Mouse (Mus musculus): ENCODE results near the gene Eif4a1. TPM values are rescaled to one million over a fixed set of nuclear protein-coding genes. Genes with fewer than 3 reads are reported as not detected.
"Not testable (repeated sequence)": the region's sequence is repeated elsewhere in the genome, so short reads cannot be mapped to it uniquely, and the experiment has no call there.

Eif4a1 gene
- total RNA-seq, 2 experiments from 2014 or later, result 141 to 170 TPM

DNA sequence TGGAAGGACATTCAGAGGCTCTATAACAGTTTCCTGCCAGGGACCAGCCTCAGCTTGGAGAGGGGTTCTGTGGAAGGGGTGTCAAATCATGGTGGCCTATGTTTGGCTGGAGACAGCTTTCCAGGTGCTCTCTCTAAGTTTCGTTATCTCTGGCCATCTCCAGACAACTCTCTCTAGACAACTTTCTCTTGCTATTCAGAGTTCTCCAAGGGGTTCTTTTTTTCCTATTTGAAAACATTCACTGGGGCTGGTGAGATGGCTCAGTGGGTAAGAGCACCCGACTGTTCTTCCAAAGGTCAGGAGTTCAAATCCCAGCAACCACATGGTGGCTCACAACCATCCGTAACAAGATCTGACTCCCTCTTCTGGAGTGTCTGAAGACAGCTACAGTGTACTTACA is 31.2 kb upstream of the Eif4a1 start:
- intact Hi-C loops (cut with DNase I; ENCODE audit: low total_unique reads); DNase-seq: not testable (repeated sequence)

DNA sequence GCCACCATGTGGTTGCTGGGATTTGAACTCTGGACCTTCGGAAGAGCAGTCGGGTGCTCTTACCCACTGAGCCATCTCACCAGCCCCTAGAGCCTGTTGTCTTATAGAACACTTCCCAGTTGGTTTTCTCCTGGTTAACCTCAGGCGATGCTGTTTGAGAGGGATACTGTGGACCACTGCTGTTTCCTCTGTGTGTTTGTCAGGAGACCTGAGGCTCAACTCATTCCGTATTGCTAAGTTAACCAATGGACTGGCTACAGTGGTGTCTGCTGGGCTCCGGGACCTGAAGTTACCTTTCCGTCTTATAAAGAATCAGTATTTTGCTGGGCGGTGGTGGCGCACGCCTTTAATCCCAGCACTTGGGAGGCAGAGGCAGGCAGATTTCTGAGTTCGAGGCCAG is 30.7 kb upstream of the Eif4a1 start:
- intact Hi-C loops (cut with DNase I; ENCODE audit: low total_unique reads); DNase-seq: not testable (repeated sequence)

DNA sequence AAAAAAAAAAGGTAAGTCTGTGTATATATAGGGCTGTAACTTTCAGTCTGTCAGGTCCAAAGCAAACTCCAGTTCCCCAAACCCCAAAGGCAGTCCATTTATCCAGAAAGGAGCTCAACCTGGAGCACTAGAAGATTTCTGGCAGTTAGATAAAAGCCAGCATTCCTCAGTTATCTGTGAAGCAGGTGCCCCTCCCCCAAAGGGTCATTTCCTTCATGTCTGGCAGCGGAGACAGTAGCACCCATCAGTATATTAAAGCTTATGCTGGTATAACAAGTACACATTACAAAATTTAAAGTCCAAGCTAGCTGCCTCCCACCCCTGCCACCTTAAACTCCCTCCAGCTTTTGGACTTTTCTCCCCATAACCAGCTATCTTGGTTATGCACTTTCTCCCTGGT is 27.4 kb upstream of the Eif4a1 start:
- intact Hi-C loops (cut with DNase I; ENCODE audit: low total_unique reads), result no loop called here
- no peak for DNase-seq

DNA sequence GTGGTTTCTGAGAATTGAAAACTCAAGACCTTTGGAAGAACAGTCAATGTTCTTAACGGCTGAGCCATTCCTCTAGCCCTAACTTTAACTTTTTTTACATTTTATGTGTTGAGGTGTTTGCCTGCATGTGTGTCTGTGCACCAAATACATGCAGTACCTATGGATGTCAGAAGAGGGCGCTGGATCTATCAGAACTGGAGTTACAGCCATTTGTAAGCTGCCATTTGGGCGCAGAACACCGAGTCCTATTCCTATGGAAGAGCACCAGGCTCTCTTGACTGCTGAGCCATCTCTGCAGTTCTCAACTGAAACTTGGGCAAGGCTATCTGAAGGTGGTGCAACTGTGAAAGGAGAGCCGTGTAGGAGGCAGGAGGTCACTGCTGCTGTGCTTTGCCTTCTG is 26.4 kb upstream of the Eif4a1 start:
- intact Hi-C loops (cut with DNase I; ENCODE audit: low total_unique reads), result no loop called here

DNA sequence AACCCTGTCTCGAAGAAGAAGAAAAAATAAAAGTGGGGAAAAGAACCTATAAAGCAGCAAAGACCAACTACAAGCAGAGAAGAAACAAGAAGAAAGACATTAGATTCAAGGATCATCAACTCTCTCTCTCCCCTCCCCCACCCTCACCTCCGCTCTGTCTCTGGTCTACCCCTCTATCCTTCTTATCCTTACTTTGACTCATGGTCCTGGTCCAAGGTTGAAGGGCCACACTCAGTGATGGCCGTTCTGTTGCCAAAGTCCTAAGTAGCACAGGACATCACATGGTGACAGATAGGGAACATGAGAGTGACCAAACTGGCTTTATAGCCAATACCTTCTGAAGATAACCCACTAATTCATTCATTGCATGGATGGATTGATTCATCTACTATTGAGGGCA is 25.2 kb upstream of the Eif4a1 start:
- DNase-seq, result no peak
- intact Hi-C loops (cut with DNase I; ENCODE audit: low total_unique reads), result no loop called here

More for the DNA sequence above, 26.4 kb upstream of the Eif4a1 start:
- DNase-seq, result no peak

DNA sequence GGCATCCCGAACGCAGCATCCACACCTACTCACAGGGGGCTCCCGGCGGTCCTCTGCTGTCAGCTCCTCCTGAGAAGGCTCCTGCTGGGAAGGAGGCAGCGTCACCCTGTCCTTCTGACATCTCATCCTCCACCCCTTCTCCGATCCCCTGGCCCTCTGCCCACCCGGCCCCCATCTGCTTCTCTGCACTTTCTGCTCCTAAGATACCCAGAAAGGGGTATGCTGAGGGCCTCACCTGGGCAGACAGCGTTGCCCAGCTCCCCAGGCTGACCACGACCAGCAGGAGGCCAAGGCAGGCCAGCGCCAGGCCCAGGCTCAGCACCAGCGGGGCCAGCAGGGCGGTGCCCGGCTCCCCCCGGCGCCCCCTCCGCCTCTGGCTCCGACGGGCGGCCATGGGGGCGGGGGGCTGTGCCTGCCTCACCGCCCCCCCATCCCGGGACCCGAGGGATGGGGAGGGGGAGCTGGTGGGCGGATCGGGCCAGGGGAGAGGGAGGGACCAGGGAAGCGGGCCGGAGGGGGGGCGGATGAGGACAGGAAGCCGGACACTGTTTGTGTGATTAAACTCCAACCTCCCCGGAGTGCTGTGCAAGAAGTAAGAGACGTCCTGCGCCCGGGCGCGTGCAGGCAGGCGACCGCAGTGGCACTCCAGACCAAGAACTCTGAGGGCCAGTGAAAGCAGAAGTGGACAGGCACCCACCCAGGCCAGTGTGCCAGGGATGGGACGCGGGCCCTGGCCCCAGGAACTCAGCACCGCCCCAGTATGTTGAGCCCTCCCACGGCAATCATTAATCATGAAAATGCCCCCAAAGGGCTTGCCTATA is 23.3 kb upstream of the Eif4a1 start, which contains the start of the genes Tnfsf12 and Tnfsfm13:
Gene Tnfsf12 (minus strand): TSS at position 489 of the 821 bp plus-strand sequence.
Gene Tnfsfm13 (minus strand): TSS at position 738 of the 821 bp plus-strand sequence.
- peak; percentile 86 for DNase-seq
- intact Hi-C loops (cut with DNase I; ENCODE audit: low total_unique reads), result no loop called here

DNA sequence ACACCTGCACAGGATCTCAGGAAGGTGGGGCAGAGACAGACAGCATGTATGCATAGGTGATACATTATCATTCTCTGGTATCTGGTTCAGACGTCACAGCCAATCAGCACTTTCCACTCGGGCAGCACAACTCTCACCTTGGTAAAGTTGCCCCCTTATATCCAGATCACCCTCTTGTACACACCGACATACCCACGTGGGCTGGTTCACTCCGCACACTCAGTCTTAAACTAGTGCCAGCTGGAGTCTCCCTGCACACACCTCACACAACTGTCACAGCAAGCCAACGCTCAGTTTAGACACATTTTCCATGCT is 22.8 kb upstream of the Eif4a1 start:
- no peak for DNase-seq
- intact Hi-C loops (cut with DNase I; ENCODE audit: low total_unique reads), result no loop called here

DNA sequence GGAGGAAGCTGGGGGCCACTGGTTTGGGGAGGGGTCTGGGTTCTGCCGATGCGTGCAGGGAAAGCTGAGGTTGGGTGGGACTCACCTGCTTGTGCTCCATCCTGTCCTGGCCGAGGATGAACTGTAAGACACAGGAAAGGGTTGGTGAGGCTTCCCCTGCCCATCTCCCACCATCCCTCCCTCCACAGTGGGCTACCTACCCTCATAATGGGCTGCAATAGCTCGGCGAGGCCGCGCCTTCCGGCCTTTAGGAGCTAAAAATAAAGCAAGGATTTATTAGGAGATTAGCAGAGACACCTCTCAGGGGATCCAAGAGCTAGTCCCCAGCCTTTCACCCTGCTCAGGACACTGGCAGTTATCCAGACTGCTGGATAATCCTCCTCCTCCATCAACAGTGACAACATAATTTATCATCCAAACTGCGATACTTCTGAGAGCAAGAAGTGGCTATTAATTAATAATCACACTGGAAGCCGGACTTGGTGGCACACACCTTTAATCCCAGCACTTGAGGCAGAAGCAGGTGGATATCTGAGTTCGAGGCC is 21.3 kb upstream of the Eif4a1 start:
- DNase-seq, result no peak
- intact Hi-C loops (cut with DNase I; ENCODE audit: low total_unique reads), result loop anchor here (5.0 kb wide), 1 partner anchor 59 kb away; no protein-coding TSS in a partner anchor

DNA sequence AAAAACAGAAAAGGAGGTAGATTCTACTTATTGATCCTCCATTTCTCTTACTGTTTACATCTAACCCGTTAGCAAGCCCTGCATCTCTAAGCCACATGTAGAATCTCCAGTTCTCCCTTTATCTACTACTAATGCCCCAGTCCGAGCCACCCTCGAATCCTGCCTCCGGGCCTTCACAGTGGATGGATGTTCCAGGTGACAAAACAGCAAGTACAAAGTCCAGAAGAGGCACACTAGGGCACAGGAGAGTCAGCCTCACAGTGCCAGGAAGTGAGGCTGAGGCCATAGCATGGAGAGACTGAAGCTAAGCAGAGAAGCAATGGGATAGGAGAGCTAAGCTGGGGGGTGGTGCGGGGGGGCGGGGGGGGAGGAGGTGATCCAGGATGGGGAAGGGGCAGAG is 20.6 kb upstream of the Eif4a1 start:
- intact Hi-C loops (cut with DNase I; ENCODE audit: low total_unique reads), result loop anchor here (5.0 kb wide), 1 partner anchor 59 kb away; no protein-coding TSS in a partner anchor
- no peak for DNase-seq

DNA sequence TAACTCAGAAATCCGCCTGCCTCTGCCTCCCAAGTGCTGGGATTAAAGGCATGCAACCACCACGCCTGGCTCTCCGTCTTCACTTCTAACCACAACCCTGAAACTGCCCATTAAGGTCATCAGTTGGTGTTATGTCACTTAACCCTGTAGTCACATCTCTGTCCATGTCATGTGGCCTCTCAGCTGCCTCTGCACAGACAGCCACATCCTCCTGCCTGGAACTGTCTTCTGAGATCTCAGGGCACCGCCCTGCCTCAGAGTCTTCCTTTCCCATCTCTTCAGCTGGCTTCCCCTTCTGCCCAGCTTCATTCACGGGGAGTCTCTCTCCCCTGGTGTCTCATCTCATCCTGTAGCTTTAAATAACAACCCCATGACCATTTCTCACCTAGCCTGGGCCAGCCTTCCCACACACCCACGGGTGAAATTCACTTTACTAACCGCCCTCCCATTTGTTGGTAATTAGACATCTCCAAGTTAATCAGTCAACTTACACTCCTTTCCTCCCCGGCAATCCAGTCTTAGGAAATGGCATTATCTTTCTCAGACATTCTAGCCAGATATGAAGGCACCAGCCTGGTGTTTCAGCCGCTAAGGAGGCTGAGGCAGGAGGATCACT is 20.1 kb upstream of the Eif4a1 start:
- DNase-seq, result no peak
- intact Hi-C loops (cut with DNase I; ENCODE audit: low total_unique reads), result loop anchor here (5.0 kb wide), 1 partner anchor 60 kb away; no protein-coding TSS in a partner anchor

DNA sequence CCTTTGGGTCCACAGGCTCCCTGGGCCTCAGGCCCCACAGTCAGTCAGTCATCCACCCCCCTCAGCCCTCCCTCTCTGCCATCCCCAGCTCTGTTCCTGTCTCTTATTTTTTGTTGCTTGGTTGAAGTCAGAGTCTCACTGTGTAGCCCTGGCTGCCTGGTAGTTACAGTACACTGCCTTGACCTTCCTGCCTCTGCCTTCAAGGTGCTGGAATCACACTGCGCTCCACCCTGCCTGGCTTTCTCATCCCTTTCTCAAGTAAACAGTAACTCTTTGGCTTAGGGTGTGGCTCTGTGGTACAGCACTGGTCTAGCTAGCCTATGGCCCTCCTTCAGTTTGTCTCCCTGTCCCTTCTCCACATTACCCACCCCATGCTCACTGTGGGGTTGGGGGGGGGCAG is 17.7 kb upstream of the Eif4a1 start:
- no peak for DNase-seq
- intact Hi-C loops (cut with DNase I; ENCODE audit: low total_unique reads), result loop anchor here (5.0 kb wide), 1 partner anchor 62 kb away; no protein-coding TSS in a partner anchor

DNA sequence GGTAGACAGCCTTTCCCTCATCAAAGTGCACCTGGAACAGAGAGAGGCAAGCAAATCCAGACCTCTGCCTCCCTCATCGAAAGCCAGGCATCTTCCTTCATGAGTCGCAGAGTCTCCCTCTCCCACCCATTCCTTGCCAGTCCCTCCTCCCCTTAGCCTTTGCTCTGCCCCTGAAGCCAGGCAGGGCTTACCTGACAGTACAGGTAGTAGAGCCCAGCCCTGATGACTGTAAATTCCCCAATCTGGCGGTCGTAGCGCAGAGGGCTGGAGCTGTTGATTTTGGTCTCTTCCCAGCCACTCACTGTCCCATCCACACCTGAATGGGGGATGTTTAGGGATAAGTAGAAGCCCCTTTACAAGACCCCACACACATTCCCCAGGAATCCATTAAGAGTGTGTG is 14.8 kb upstream of the Eif4a1 start:
- intact Hi-C loops (cut with DNase I; ENCODE audit: low total_unique reads), result no loop called here
- DNase-seq, result no peak

DNA sequence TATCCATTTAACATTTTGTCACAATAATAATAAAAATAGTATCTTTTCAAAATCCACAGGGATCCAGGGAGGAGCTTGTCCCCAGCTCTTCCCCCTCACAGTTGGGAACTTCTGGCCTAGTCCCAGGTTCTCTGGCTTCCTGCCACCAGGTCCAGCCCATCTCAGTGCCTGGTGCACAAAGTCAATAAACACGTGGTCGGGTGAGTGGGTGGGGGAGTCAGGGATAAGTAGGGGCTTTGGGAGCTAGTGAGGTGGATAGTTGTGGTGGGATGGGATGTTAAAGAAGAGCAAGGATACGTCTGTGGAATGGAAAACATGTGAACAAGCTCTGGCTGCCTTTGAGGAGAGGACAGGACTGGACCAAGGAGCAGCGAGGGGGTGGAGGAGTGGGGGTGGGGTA is 14.2 kb upstream of the Eif4a1 start:
- intact Hi-C loops (cut with DNase I; ENCODE audit: low total_unique reads), result no loop called here

DNA sequence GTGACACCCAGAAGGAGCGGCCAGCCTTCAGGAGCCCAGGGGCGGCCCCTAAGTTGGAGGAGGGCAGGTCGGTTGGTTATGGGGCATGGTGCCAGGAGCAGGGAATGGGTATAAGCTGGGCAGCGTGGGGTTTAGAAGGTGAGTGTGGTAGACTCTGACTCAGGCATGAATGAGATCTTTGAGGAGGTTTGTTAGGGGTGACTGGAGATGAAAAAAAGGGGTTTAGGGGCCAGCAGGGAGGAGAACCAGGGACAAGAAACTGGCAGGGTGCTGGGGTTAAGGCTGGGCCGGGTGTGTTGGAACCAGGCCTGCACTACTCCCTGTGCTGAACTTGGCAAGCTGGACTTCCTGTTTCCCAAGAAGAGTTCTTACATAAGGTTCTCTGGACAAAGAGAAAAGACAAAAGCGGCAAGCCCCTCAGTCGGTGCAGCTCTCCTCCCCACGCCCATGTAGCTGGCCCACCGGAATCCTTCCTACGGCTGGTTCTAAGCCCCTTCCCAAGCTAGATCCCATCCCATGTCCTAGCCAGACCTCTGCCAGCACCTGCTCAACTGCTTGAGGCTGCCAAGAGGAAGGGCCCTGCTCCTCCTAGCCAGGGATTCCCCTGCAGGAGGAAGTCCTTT is 13.4 kb upstream of the Eif4a1 start, which contains the start of gene Tnfsf13:
Gene Tnfsf13 (minus strand): TSS at position 259 of the 623 bp plus-strand sequence.
- DNase-seq, result peak; percentile 81
- intact Hi-C loops (cut with DNase I; ENCODE audit: low total_unique reads), result no loop called here

More for the DNA sequence above, 14.2 kb upstream of the Eif4a1 start:
- DNase-seq, result peak; percentile 91

DNA sequence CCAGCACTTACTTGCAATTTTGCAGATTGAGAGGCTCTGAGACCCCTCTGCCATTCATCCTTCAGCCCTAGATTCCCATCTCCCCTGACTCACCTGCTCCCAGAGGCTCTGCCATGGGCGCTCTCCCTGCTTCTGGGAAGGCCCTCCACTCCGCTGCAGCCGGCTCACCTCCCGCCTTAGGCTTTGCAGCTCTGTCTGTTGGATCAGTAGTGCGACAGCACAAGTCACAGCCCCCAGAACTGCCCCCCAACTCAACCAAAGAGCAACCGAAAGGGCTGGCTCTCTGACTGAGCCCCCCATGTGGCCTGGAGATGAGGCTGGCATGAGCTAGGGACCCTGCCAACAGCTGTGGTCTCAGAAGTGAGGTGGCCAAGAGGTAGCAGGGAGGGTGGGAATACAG is 12.7 kb upstream of the Eif4a1 start:
- intact Hi-C loops (cut with DNase I; ENCODE audit: low total_unique reads), result no loop called here
- DNase-seq, result peak; percentile 25

DNA sequence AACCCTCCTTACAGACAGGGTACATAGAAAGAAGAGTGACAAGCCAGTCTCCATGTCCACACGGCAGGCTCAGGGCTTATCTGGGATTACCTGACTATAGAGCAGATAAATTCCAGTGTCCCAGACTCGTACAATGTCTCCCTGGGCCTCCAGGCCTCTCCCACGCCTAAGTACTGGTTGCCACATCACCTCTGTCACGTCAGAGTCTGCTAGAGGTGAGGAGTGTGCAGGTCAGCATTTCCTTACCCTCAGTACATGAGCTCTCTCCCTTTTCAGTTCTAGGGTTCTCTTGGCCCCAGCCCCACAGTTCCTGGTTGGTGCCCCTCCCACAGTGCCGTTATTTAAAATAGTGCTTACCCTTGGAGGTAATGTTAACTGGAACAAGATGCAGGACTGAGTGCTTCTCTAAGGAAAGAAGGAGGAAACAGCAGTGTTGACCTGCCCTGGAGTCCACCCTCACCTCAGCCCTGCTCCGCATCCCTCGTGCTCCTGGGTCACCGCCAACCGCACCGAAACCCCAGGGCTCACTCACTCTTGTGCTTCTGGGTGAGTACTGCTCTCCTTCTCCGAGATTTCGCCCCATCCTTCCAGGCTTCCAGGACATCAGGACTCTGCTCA is 12.0 kb upstream of the Eif4a1 start:
- intact Hi-C loops (cut with DNase I; ENCODE audit: low total_unique reads), result no loop called here
- no peak for DNase-seq

DNA sequence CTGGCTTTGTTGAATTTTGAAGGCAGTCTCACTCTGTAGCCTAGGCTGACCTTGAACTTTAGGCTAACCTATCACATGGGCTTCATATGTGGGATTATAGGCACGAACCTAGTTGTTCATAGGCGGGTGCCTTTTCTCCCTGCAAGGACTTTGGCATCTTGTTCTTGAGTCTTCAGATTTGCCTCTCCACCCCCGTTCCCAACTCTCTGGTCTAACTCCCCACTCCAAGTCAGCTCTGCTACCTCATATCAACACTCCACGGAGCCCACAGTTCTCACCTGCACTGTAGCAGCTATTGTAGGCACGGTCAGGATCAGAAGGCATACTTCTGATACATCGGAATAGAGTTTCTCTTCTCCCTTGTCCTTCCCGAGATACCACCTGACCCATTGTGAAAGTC is 11.4 kb upstream of the Eif4a1 start:
- intact Hi-C loops (cut with DNase I; ENCODE audit: low total_unique reads), result no loop called here
- DNase-seq, result no peak

DNA sequence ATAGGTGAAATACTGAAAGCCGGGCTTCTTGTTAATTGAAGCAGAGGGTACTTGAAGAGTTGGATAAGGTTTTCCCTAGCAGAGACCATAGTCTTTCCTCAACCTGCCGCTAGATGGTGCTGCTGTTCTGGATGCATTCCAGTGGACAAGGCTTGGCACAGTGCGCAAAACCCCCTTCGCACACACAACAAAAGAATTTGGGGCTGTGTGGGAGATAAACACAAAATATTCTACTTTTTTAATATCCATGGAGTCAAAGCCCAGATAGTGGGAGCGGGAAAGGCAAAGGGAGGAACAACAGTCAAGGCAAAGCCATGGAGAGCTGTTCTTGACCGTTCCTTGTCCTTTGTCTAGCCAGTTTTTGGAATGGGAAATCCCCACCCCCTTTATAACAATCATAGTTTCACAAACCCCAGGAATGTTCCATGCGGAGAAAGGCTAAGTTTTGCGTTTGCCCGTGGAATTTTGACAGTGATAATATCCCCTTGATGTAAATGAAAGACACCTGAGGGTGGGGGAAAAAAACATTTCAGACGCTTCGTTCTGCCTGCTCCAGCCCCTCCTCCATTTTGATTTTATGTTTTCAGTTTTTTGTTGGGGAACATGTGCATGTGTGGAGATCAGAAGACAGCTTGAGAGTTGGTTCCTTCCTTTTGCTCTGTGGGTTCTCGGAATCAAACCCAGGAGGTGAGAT is 10.8 kb upstream of the Eif4a1 start:
- intact Hi-C loops (cut with DNase I; ENCODE audit: low total_unique reads), result no loop called here
- DNase-seq, result peak; percentile 84

DNA sequence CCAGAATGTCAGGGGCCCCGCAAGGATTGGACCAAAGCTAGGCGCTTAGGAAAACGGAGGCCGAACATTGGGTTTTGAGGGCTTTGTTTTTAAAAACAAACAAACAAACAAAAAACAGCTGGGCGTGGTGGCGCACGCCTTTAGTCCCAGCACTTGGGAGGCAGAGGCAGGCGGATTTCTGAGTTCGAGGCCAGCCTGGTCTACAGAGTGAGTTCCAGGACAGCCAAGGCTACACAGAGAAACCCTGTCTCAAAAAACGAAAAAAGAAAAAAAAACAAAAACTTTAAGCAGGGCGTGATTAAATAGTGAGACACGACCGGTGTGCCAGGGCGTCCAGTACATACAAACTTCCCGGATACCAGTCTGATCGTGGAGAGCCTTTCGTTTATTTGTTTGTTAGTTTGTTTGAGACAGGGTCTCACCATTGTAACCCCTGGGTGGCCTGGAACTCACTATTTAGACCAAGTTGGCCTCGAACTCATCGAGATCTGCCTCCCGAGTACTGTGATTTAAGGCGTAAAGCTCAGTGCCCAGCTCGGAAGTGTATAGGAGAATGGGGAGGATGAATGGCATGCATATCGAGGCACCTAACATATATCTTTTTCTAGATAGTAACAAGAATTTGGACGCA is 10.1 kb upstream of the Eif4a1 start:
- intact Hi-C loops (cut with DNase I; ENCODE audit: low total_unique reads), result no loop called here
- no peak for DNase-seq

Measured in gastrocnemius, postnatal 14 days (tissue).